Mouse (Mus musculus) lung, postnatal 0 days (tissue): ENCODE results near the gene Nab2. TPM values are rescaled to one million over a fixed set of nuclear protein-coding genes. Genes with fewer than 3 reads are reported as not detected.

Source experiments
- ATAC-seq: fragments of 200-750 bp; cut with Nextera tagmentation; 2 replicates; pipeline ENCODE4 v1.8.0; 2017; ENCODE audit warnings: moderate library complexity
- DNase-seq: peaks from one replicate; pipeline ENCODE4 v3.0.0-alpha.2; 2016; ENCODE audit warnings: low spot score
- H3K27ac ChIP-seq: fragments of 300-500 bp; sonication (generic); 2 replicates; pipeline ENCODE4 v1.5.1; 2014; ENCODE audit warnings: antibody characterized with exemption, mild to moderate bottlenecking, low read length, mixed read lengths
- H3K27me3 ChIP-seq: fragments of 300-500 bp; sonication (generic); replicated peaks from 2 replicates; pipeline ENCODE4 v1.6.1; 2014; ENCODE audit warnings: low read length, mixed read lengths; ENCODE audit not compliant: insufficient read depth
- H3K36me3 ChIP-seq: fragments of 300-500 bp; sonication (generic); 2 replicates; pipeline ENCODE4 v1.6.1; 2014; ENCODE audit warnings: low read length, mixed read lengths; ENCODE audit not compliant: insufficient read depth
- H3K4me1 ChIP-seq: fragments of 300-500 bp; sonication (generic); 2 replicates; pipeline ENCODE4 v1.6.1; 2014; ENCODE audit warnings: antibody characterized with exemption, low read depth, low read length, mixed read lengths; ENCODE audit not compliant: insufficient read depth
- H3K4me2 ChIP-seq: fragments of 300-500 bp; sonication (generic); replicated peaks from 2 replicates; pipeline ENCODE4 v1.6.1; 2014; ENCODE audit warnings: low read depth, mild to moderate bottlenecking, low read length, moderate library complexity, mixed read lengths
- H3K4me3 ChIP-seq: fragments of 300-500 bp; sonication (generic); 2 replicates; pipeline ENCODE4 v1.5.1; 2014; ENCODE audit warnings: low read depth, low read length
- H3K9ac ChIP-seq: fragments of 300-500 bp; sonication (generic); replicated peaks from 2 replicates; pipeline ENCODE4 v1.6.1; 2014; ENCODE audit warnings: low read depth, mild to moderate bottlenecking
- H3K9me3 ChIP-seq: fragments of 300-500 bp; sonication (generic); 2 replicates; pipeline ENCODE4 v1.6.1; 2016; ENCODE audit warnings: low read length, mixed read lengths
- CTCF ChIP-seq: IDR thresholded peaks from 2 replicates; pipeline ENCODE4 v1.5.1; 2016; ENCODE audit warnings: antibody characterized with exemption, mild to moderate bottlenecking
- EP300 ChIP-seq: IDR thresholded peaks from 2 replicates; pipeline ENCODE4 v1.6.1; 2016; ENCODE audit warnings: antibody characterized with exemption, mild to moderate bottlenecking, control low read depth
- WGBS: fragments of 180-500 bp; shearing (Covaris S2); extraction: QIAGEN DNeasy Blood & Tissue Kit; methylation state at CpG from one replicate; pipeline ENCODE4 v1.1.7; 2014; 5-methylcytosine and 5-hydroxymethylcytosine counted together
- polyA plus RNA-seq: library from polyadenylated mRNA; unstranded; fragments of >200 nt; fragmentation: Nextera tagmentation; extraction: Ambion mirVana; gene quantifications from 2 replicates; pipeline ENCODE4 v1.2.1, GENCODE M21; 2015

Gene Nab2
- polyA plus RNA-seq, 1 experiment from 2014 or later = 8.4 TPM

- under 1% methylated on average over 13 of the region's 13 CpGs for WGBS
- no peaks in the 10 kb centered on the region for H3K9me3 ChIP-seq
- peak overlapping the region; percentile 66 for H3K9ac ChIP-seq
- peaks cover 3% of the 10 kb centered on the region; the same call in 1 of the 2 replicates for H3K27me3 ChIP-seq
- H3K4me2 ChIP-seq = peak overlapping the region; percentile 96
- ATAC-seq (peak; percentile 63), DNase-seq (peak; percentile 92)
- TF ChIP-seq CTCF (peak; percentile 77), EP300 (no peak; the same call in 1 of the 2 replicates)
- H3K4me3 ChIP-seq = peak overlapping the region; percentile 62
- H3K27ac ChIP-seq = peak overlapping the region; percentile 98
- no peaks in the 10 kb centered on the region for H3K36me3 ChIP-seq
- H3K4me1 ChIP-seq = no peaks in the 10 kb centered on the region; the same call in none of the 2 replicates
Measured at GRCm38 (mm10) chr10:127622057-127622392, 46.3 kb downstream of the Nab2 start.

GRCm38 (mm10) chr10:127621191-127622056, 46.9 kb downstream of the Nab2 start:
- ATAC-seq (peak; percentile 88), DNase-seq (peak; percentile 97)
- H3K27me3 ChIP-seq = peaks cover 3% of the 10 kb centered on the region; the same call in 1 of the 2 replicates
- H3K4me1 ChIP-seq = peaks cover under 1% of the 10 kb centered on the region
- WGBS = 3% methylated on average over 27 of the region's 39 CpGs
- no peaks in the 10 kb centered on the region for H3K36me3 ChIP-seq
- H3K4me3 ChIP-seq = peak overlapping the region; percentile 62
- TF ChIP-seq CTCF = no peak
- TF ChIP-seq EP300 = peak; percentile 57
- H3K9ac ChIP-seq = peak overlapping the region; percentile 66
- H3K9me3 ChIP-seq = no peaks in the 10 kb centered on the region
- H3K4me2 ChIP-seq = peak overlapping the region; percentile 96
- H3K27ac ChIP-seq = peak overlapping the region; percentile 98

GRCm38 (mm10) chr10:127620406-127621190, 47.8 kb downstream of the Nab2 start, which contains the start of gene Lrp1:
Gene Lrp1 (minus strand): TSS chr10:127621148.
- H3K27me3 ChIP-seq = peaks cover 3% of the 10 kb centered on the region; the same call in 1 of the 2 replicates
- H3K27ac ChIP-seq = peak within 1 kb of the TSS; percentile 98
- H3K4me2 ChIP-seq = peak within 1 kb of the TSS; percentile 96
- H3K9me3 ChIP-seq = no peaks in the 10 kb centered on the region
- TF ChIP-seq CTCF (no peak), EP300 (no peak)
- H3K9ac ChIP-seq = peak within 1 kb of the TSS; percentile 66
- ATAC-seq = peak; percentile 46
- 1% methylated on average over 19 of the region's 32 CpGs for WGBS
- H3K4me3 ChIP-seq = peak within 1 kb of the TSS; percentile 62
- H3K36me3 ChIP-seq = no peaks in the 10 kb centered on the region
- H3K4me1 ChIP-seq = peaks cover 9% of the 10 kb centered on the region
- DNase-seq = no peak

- Histone ChIP-seq H3K4me1 (peaks cover 14% of the 10 kb centered on the region), H3K27me3 (peaks cover 3% of the 10 kb centered on the region; the same call in 1 of the 2 replicates)
- 9% methylated on average over 12 of the region's 12 CpGs for WGBS
Measured at GRCm38 (mm10) chr10:127619941-127620405, 48.4 kb downstream of the Nab2 start.

GRCm38 (mm10) chr10:127619119-127619721, 49.1 kb downstream of the Nab2 start:
- no peak for TF ChIP-seq EP300
- TF ChIP-seq CTCF = no peak
- H3K4me1 ChIP-seq = peaks cover 14% of the 10 kb centered on the region
- ATAC-seq (no peak), DNase-seq (peak; percentile 87)
- peak overlapping the region; percentile 86 for H3K27ac ChIP-seq
- peak overlapping the region; percentile 62 for H3K4me3 ChIP-seq
- peak overlapping the region; percentile 96 for H3K4me2 ChIP-seq
- WGBS = 25% methylated on average over 8 of the region's 8 CpGs
- peak overlapping the region; percentile 52; the same call in 1 of the 2 replicates for H3K9ac ChIP-seq
- peaks cover 3% of the 10 kb centered on the region; the same call in 1 of the 2 replicates for H3K27me3 ChIP-seq
- no peaks in the 10 kb centered on the region for H3K9me3 ChIP-seq
- no peaks in the 10 kb centered on the region for H3K36me3 ChIP-seq

More at GRCm38 (mm10) chr10:127619941-127620405, 48.4 kb downstream of the Nab2 start:
- ATAC-seq = no peak
- DNase-seq = peak; percentile 38
- Histone ChIP-seq H3K4me3 (peak overlapping the region; percentile 62), H3K4me2 (peak overlapping the region; percentile 96), H3K9ac (peak overlapping the region; percentile 52), H3K36me3 (no peaks in the 10 kb centered on the region), H3K9me3 (no peaks in the 10 kb centered on the region), H3K27ac (peak overlapping the region; percentile 86)
- TF ChIP-seq EP300 (no peak), CTCF (no peak)
